Mouse (Mus musculus): ENCODE measurements around the gene Sh2b1.

Gene Sh2b1

GRCm38 (mm10) chr7:126418496-126418895, 56.7 kb downstream of the Sh2b1 start:
- no peak for DNase-seq (ENCODE audit: low spot score)

- DNase-seq (ENCODE audit: low spot score): peak; percentile 18
Measured at GRCm38 (mm10) chr7:126417606-126418005, 57.6 kb downstream of the Sh2b1 start.

- DNase-seq (ENCODE audit: low spot score): no peak
Measured at GRCm38 (mm10) chr7:126417045-126417444, 58.2 kb downstream of the Sh2b1 start.
